Mouse (Mus musculus) neural tube, embryonic 12.5 days (tissue): Measurements from ENCODE around the gene Ints11. TPM values are rescaled to one million over a fixed set of nuclear protein-coding genes. Genes with fewer than 3 reads are reported as not detected.

ENCODE experiments used
- ATAC-seq: fragments of 200-750 bp; cut with Nextera tagmentation; 2 replicates; pipeline ENCODE4 v1.8.0; 2017; ENCODE audit warnings: low read depth, mild to moderate bottlenecking, moderate TSS enrichment, moderate library complexity; ENCODE audit not compliant: low FRiP score
- H3K27ac ChIP-seq: fragments of 300-500 bp; sonication (generic); 2 replicates; pipeline ENCODE4 v1.5.1; 2016
- H3K27me3 ChIP-seq: fragments of 300-500 bp; sonication (generic); replicated peaks from 2 replicates; pipeline ENCODE4 v1.6.1; 2016; ENCODE audit warnings: mild to moderate bottlenecking
- H3K36me3 ChIP-seq: fragments of 300-500 bp; sonication (generic); 2 replicates; pipeline ENCODE4 v1.6.1; 2016; ENCODE audit warnings: mild to moderate bottlenecking
- H3K4me1 ChIP-seq: fragments of 300-500 bp; sonication (generic); 2 replicates; pipeline ENCODE4 v1.6.1; 2016
- H3K4me2 ChIP-seq: fragments of 300-500 bp; sonication (generic); replicated peaks from 2 replicates; pipeline ENCODE4 v1.6.1; 2016; ENCODE audit warnings: mild to moderate bottlenecking
- H3K4me3 ChIP-seq: fragments of 300-500 bp; sonication (generic); 2 replicates; pipeline ENCODE4 v1.5.1; 2016
- H3K9ac ChIP-seq: fragments of 300-500 bp; sonication (generic); 2 replicates; pipeline ENCODE4 v1.6.1; 2016; ENCODE audit warnings: mild to moderate bottlenecking
- H3K9me3 ChIP-seq: fragments of 300-500 bp; sonication (generic); 2 replicates; pipeline ENCODE4 v1.6.1; 2016; ENCODE audit warnings: mild to moderate bottlenecking
- WGBS: fragments of 180-500 bp; shearing (Covaris S2); methylation state at CpG from one replicate; pipeline ENCODE4 v1.1.7; 2016; 5-methylcytosine and 5-hydroxymethylcytosine counted together
- polyA plus RNA-seq: library from polyadenylated mRNA; unstranded; fragments of >200 nt; fragmentation: Nextera tagmentation; extraction: Ambion mirVana; gene quantifications from 2 replicates; pipeline ENCODE4 v1.2.1, GENCODE M21; 2016

Ints11 gene
- polyA plus RNA-seq, result 77.0 TPM in 2 replicates

- H3K36me3 ChIP-seq, result peaks cover 43% of the 10 kb centered on the region
- peaks cover 17% of the 10 kb centered on the region for H3K4me1 ChIP-seq
- under 1% methylated on average over 63 of the region's 63 CpGs for WGBS
- H3K27me3 ChIP-seq, result no peaks in the 10 kb centered on the region
- H3K27ac ChIP-seq, result peak within 1 kb of the TSS; percentile 10; the same call in 1 of the 2 replicates
- H3K4me3 ChIP-seq, result peak within 1 kb of the TSS; percentile 70
- H3K9me3 ChIP-seq, result no peaks in the 10 kb centered on the region
- H3K9ac ChIP-seq, result peak within 1 kb of the TSS; percentile 77
- peak; percentile 95 for ATAC-seq
- H3K4me2 ChIP-seq, result peak within 1 kb of the TSS; percentile 98
Observed at GRCm38 (mm10) chr4:155869317-155870033, at the start of gene Ints11, which contains the start of gene Cptp. Ints11 (plus strand) TSS chr4:155869546. Cptp (minus strand) TSS chr4:155869440.

- no peak for ATAC-seq
- Histone ChIP-seq H3K4me1 (no peaks in the 10 kb centered on the region), H3K27ac (no peak overlapping the region), H3K27me3 (no peaks in the 10 kb centered on the region), H3K4me3 (no peak overlapping the region), H3K4me2 (no peak overlapping the region), H3K9me3 (no peaks in the 10 kb centered on the region), H3K9ac (no peak overlapping the region), H3K36me3 (peaks cover 92% of the 10 kb centered on the region)
- 87% methylated on average over 7 of the region's 7 CpGs for WGBS
Observed at GRCm38 (mm10) chr4:155821025-155821424, 48.3 kb upstream of the Ints11 start.

- H3K9ac ChIP-seq, result no peak overlapping the region
- no peak for ATAC-seq
- H3K27ac ChIP-seq, result no peak overlapping the region
- H3K4me3 ChIP-seq, result no peak overlapping the region
- H3K27me3 ChIP-seq, result no peaks in the 10 kb centered on the region
- 95% methylated on average over 16 of the region's 16 CpGs for WGBS
- H3K4me1 ChIP-seq, result no peaks in the 10 kb centered on the region
- peaks cover 86% of the 10 kb centered on the region for H3K36me3 ChIP-seq
- H3K9me3 ChIP-seq, result no peaks in the 10 kb centered on the region
- no peak overlapping the region for H3K4me2 ChIP-seq
Observed at GRCm38 (mm10) chr4:155823443-155823842, 45.9 kb upstream of the Ints11 start.

GRCm38 (mm10) chr4:155829866-155830265, 39.5 kb upstream of the Ints11 start:
- no peak overlapping the region for H3K4me2 ChIP-seq
- H3K4me3 ChIP-seq, result no peak overlapping the region
- H3K4me1 ChIP-seq, result peaks cover 19% of the 10 kb centered on the region
- H3K9ac ChIP-seq, result no peak overlapping the region
- H3K9me3 ChIP-seq, result no peaks in the 10 kb centered on the region
- H3K27ac ChIP-seq, result no peak overlapping the region
- H3K27me3 ChIP-seq, result no peaks in the 10 kb centered on the region
- no peak for ATAC-seq
- peaks cover 35% of the 10 kb centered on the region for H3K36me3 ChIP-seq
- 95% methylated on average over 4 of the region's 4 CpGs for WGBS

- Histone ChIP-seq H3K4me3 (no peak overlapping the region), H3K9me3 (no peaks in the 10 kb centered on the region), H3K27me3 (no peaks in the 10 kb centered on the region), H3K9ac (no peak overlapping the region), H3K4me2 (peak overlapping the region; percentile 83), H3K27ac (no peak overlapping the region), H3K4me1 (peaks cover 19% of the 10 kb centered on the region), H3K36me3 (peaks cover 28% of the 10 kb centered on the region)
- 57% methylated on average over 8 of the region's 8 CpGs for WGBS
- ATAC-seq, result no peak; the same call in 1 of the 2 replicates
Observed at GRCm38 (mm10) chr4:155830596-155830995, 38.8 kb upstream of the Ints11 start.

GRCm38 (mm10) chr4:155831205-155831766, 38.1 kb upstream of the Ints11 start, which contains the start of gene Aurkaip1:
Aurkaip1 (plus strand) TSS chr4:155831272.
- H3K27ac ChIP-seq, result peak within 1 kb of the TSS; percentile 53; the same call in 1 of the 2 replicates
- H3K4me1 ChIP-seq, result peaks cover 19% of the 10 kb centered on the region
- peak within 1 kb of the TSS; percentile 83 for H3K9ac ChIP-seq
- peaks cover 28% of the 10 kb centered on the region for H3K36me3 ChIP-seq
- peak within 1 kb of the TSS; percentile 83 for H3K4me2 ChIP-seq
- WGBS, result under 1% methylated on average over 49 of the region's 49 CpGs
- H3K27me3 ChIP-seq, result no peaks in the 10 kb centered on the region
- peak; percentile 94 for ATAC-seq
- no peaks in the 10 kb centered on the region for H3K9me3 ChIP-seq
- peak within 1 kb of the TSS; percentile 72 for H3K4me3 ChIP-seq

GRCm38 (mm10) chr4:155831831-155832230, 37.5 kb upstream of the Ints11 start:
- peaks cover 19% of the 10 kb centered on the region for H3K4me1 ChIP-seq
- peak overlapping the region; percentile 83 for H3K9ac ChIP-seq
- H3K4me3 ChIP-seq, result peak overlapping the region; percentile 72
- peak overlapping the region; percentile 83 for H3K4me2 ChIP-seq
- H3K27me3 ChIP-seq, result no peaks in the 10 kb centered on the region
- H3K9me3 ChIP-seq, result no peaks in the 10 kb centered on the region
- 1% methylated on average over 25 of the region's 25 CpGs for WGBS
- peak; percentile 27 for ATAC-seq
- peaks cover 23% of the 10 kb centered on the region for H3K36me3 ChIP-seq
- H3K27ac ChIP-seq, result 0 out of 2 replicates have a peak overlapping the region, but pooled peaks have one; percentile 23

- Histone ChIP-seq H3K27ac (no peak overlapping the region), H3K36me3 (peaks cover 18% of the 10 kb centered on the region), H3K4me2 (peak overlapping the region; percentile 83), H3K4me3 (peak overlapping the region; percentile 72), H3K9me3 (no peaks in the 10 kb centered on the region), H3K4me1 (peaks cover 19% of the 10 kb centered on the region), H3K9ac (peak overlapping the region; percentile 83), H3K27me3 (no peaks in the 10 kb centered on the region)
- 55% methylated on average over 10 of the region's 10 CpGs for WGBS
- ATAC-seq, result no peak
Observed at GRCm38 (mm10) chr4:155832321-155832720, 37.0 kb upstream of the Ints11 start.

GRCm38 (mm10) chr4:155833234-155833633, 36.1 kb upstream of the Ints11 start:
- peaks cover 11% of the 10 kb centered on the region for H3K36me3 ChIP-seq
- WGBS, result 91% methylated on average over 4 of the region's 4 CpGs
- no peak overlapping the region for H3K9ac ChIP-seq
- no peak for ATAC-seq
- peaks cover 19% of the 10 kb centered on the region for H3K4me1 ChIP-seq
- H3K4me2 ChIP-seq, result peak overlapping the region; percentile 83; the same call in 1 of the 2 replicates
- no peaks in the 10 kb centered on the region for H3K9me3 ChIP-seq
- no peak overlapping the region for H3K27ac ChIP-seq
- no peak overlapping the region for H3K4me3 ChIP-seq
- H3K27me3 ChIP-seq, result no peaks in the 10 kb centered on the region

- no peaks in the 10 kb centered on the region for H3K9me3 ChIP-seq
- peaks cover 11% of the 10 kb centered on the region for H3K36me3 ChIP-seq
- H3K27me3 ChIP-seq, result no peaks in the 10 kb centered on the region
- no peak overlapping the region for H3K4me3 ChIP-seq
- H3K4me1 ChIP-seq, result peaks cover 19% of the 10 kb centered on the region
- ATAC-seq, result peak; percentile 25
- H3K9ac ChIP-seq, result no peak overlapping the region
- WGBS, result 42% methylated on average over 2 of the region's 2 CpGs
- no peak overlapping the region for H3K27ac ChIP-seq
- no peak overlapping the region for H3K4me2 ChIP-seq
Observed at GRCm38 (mm10) chr4:155833836-155834235, 35.5 kb upstream of the Ints11 start.

GRCm38 (mm10) chr4:155837404-155838010, 31.8 kb upstream of the Ints11 start:
- Histone ChIP-seq H3K27me3 (peaks cover 13% of the 10 kb centered on the region), H3K27ac (no peak overlapping the region), H3K9me3 (no peaks in the 10 kb centered on the region), H3K36me3 (peaks cover 11% of the 10 kb centered on the region), H3K4me3 (no peak overlapping the region), H3K9ac (no peak overlapping the region), H3K4me2 (no peak overlapping the region), H3K4me1 (peaks cover 31% of the 10 kb centered on the region)
- WGBS, result 84% methylated on average over 11 of the region's 11 CpGs
- no peak for ATAC-seq
